Mouse (Mus musculus) E14TG2a.4 (cell line): Measurements from ENCODE around the gene Vmn1r192.
"Not testable (repeated sequence)": the region's sequence is repeated elsewhere in the genome, so short reads cannot be mapped to it uniquely, and the experiment has no call there.

Experiments
- CTCF ChIP-seq: conservative IDR thresholded peaks from 2 replicates; pipeline ENCODE4 v1.5.1; 2014; ENCODE audit warnings: low read length
- POU5F1 ChIP-seq: IDR thresholded peaks from 2 replicates; pipeline ENCODE4 v1.6.1; 2014; ENCODE audit warnings: low read length, borderline replicate concordance

- not testable (repeated sequence) for TF ChIP-seq CTCF, POU5F1
Measured at GRCm38 (mm10) chr13:22136495-22137293, 54.2 kb downstream of the Vmn1r192 start.
